Mouse (Mus musculus) cerebellum, adult 2 months (tissue): Measurements from ENCODE around the gene Gm10320.

Experiments used
- CTCF ChIP-seq: fragments of 200-500 bp; IDR thresholded peaks from 2 replicates; pipeline ENCODE4 v1.5.1; 2011; ENCODE audit warnings: low read depth, mild to moderate bottlenecking, control low read depth, low read length, moderate library complexity, borderline replicate concordance; ENCODE audit not compliant: insufficient read depth
- POLR2A ChIP-seq: fragments of 200-500 bp; IDR thresholded peaks from 2 replicates; pipeline ENCODE4 v1.6.1; 2011; ENCODE audit warnings: low read length, control low read depth, borderline replicate concordance; ENCODE audit not compliant: insufficient read depth

DNA sequence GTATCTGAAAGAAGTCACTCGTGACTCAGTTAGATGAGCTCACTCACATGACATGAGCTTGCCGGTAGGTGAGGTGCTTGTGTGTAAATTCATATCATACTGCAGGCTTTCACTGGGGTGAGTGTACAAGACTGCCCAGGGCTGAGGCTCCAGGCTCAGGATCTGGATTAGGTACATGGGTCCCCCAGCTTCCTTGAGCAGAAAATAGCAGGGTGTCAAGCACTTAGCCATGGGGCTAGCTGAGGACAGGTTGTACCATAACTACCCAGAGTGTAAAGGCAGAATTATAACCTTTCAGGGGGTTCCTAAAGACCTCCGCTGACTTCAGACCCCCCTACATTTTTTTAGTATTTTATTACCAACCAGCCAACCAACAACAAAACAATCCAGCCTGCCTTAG lies at the start of gene Gm10320:
- no peak for TF ChIP-seq CTCF
- TF ChIP-seq POLR2A, result no peak
